Mouse (Mus musculus): ENCODE measurements around the gene Lgr5. TPM values are rescaled to one million over a fixed set of nuclear protein-coding genes. Genes with fewer than 3 reads are reported as not detected.

Gene Lgr5
- polyA plus RNA-seq (2014; fragmentation: Illumina TruSeq; extraction: RNeasy Lipid Tissue Mini Kit (QIAGEN cat#74804); ENCODE audit: low read depth, low replicate concordance) = 41.7 TPM

GRCm38 (mm10) chr10:115587301-115587969 lies at the start of gene Lgr5:
Gene Lgr5, minus strand, starts transcription at chr10:115587780.

GRCm38 (mm10) chr10:115569712-115570491 lies 17.7 kb downstream of the Lgr5 start, which contains the start of gene A930009A15Rik:
Gene A930009A15Rik, plus strand, starts transcription at chr10:115569986.

Other genes starting within 250 kb of the Lgr5 start
- gene Tmem19, start 225.3 kb downstream of the Lgr5 start, polyA plus RNA-seq (2014; fragmentation: Illumina TruSeq; extraction: RNeasy Lipid Tissue Mini Kit (QIAGEN cat#74804); ENCODE audit: low read depth, low replicate concordance) = 45.3 TPM
- gene Thap2, start 203.3 kb downstream of the Lgr5 start, polyA plus RNA-seq (2014; fragmentation: Illumina TruSeq; extraction: RNeasy Lipid Tissue Mini Kit (QIAGEN cat#74804); ENCODE audit: low read depth, low replicate concordance) = 34.5 TPM
- 117 TPM for gene Zfc3h1, start 202.8 kb downstream of the Lgr5 start, polyA plus RNA-seq (2014; fragmentation: Illumina TruSeq; extraction: RNeasy Lipid Tissue Mini Kit (QIAGEN cat#74804); ENCODE audit: low read depth, low replicate concordance)
- not detected for gene A930009A15Rik, start 17.8 kb downstream of the Lgr5 start, polyA plus RNA-seq (2014; fragmentation: Illumina TruSeq; extraction: RNeasy Lipid Tissue Mini Kit (QIAGEN cat#74804); ENCODE audit: low read depth, low replicate concordance)
- gene Tspan8, start 229.1 kb upstream of the Lgr5 start, polyA plus RNA-seq (2014; fragmentation: Illumina TruSeq; extraction: RNeasy Lipid Tissue Mini Kit (QIAGEN cat#74804); ENCODE audit: low read depth, low replicate concordance) = 6.6 TPM

Data from adrenal gland, adult 10 weeks (tissue).